Mouse (Mus musculus): Measurements from ENCODE around the gene Ncor1. TPM values are rescaled to one million over a fixed set of nuclear protein-coding genes. Genes with fewer than 3 reads are reported as not detected.

Ncor1 gene
- 99.7 TPM for polyA plus RNA-seq (2017; shearing (Covaris generic))

DNA sequence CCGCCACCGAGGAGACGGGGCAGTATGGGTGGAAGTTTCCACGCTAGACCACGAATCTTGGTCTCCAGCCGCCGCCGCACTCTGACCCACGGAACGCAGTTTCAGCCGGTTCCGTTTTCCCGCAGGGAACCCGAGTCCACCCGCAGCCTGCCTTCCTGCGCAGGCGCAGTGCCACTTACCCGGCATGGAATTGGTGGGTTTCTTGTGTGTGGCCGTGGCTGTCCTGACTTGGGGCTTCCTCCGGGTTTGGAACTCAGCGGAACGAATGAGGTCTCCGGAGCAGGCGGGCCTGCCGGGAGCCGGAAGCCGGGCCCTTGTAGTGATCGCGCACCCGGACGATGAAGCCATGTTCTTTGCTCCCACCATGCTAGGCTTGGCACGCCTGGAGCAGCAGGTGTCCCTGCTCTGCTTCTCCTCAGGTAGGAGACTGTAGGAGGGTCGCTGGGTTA is at the start of gene Ncor1, which contains the start of gene Pigl:
TSS of gene Ncor1 (minus strand) at position 266 of the 449 bp plus-strand sequence.
TSS of gene Pigl (plus strand) at position 185 of the 449 bp plus-strand sequence.

DNA sequence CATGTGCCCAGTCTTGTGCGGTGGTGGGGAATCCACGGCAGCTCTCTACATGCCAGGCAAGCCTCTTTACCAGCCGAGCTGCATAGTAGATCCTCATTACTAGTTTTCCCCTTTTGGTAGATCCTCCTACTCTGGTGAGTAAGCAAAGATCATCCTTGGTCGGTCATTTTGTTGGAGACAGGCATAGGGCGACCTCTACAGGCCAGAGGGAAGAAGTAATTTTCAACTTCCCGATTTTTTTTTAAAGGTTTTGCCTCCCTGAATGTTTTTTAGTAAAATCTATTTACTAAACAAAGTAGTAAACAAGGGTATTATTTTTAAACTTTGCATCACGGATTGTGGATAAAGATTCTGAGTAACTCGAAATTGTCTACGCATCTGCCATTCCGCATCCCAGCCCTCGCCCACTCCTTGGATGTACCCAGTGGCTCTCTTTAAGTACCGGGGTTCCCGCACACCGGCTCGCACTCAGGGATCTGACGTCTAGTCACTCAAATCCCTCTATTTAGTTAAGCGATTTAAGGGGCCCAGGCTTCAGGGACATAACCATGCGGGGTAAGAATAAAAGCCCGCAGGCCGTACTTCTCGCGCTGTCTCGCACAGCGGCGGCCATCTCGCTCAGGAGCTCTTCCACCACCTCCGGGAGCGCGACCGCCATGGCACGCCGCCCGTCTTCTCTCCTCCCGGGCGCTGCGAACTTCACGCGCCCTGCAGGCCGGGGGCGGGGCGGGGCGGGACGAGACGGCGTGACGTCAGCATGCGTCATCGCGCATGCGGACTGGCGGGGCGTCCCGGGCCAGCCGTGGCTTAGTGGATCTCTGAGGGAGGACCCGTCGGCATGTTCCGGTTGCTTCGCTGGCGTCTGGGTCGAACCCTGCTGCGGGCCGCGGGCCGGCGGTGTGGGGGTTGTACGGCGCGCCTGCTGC is 177.4 kb downstream of the Ncor1 start, which contains the start of the genes Zswim7 and Ttc19:
TSS of gene Zswim7 (minus strand) at position 701 of the 926 bp plus-strand sequence.
TSS of gene Ttc19 (plus strand) at position 799 of the 926 bp plus-strand sequence.

Other genes with a start within 250 kb of the Ncor1 start
- not detected for gene Adora2b, start 209.6 kb downstream of the Ncor1 start, polyA plus RNA-seq (2017; shearing (Covaris generic))
- gene Zswim7, start 177.2 kb downstream of the Ncor1 start, polyA plus RNA-seq (2017; shearing (Covaris generic)), result 11.0 TPM
- 6.9 TPM for gene Ttc19, start 177.1 kb downstream of the Ncor1 start, polyA plus RNA-seq (2017; shearing (Covaris generic))
- gene Pigl, start 81 bp downstream of the Ncor1 start, polyA plus RNA-seq (2017; shearing (Covaris generic)), result 10.3 TPM
- 0.82 TPM for gene Cenpv, start 80.7 kb upstream of the Ncor1 start, polyA plus RNA-seq (2017; shearing (Covaris generic))
- 2,835 TPM for gene Ubb, start 92.6 kb upstream of the Ncor1 start, polyA plus RNA-seq (2017; shearing (Covaris generic))
- gene Trpv2, start 115.9 kb upstream of the Ncor1 start, polyA plus RNA-seq (2017; shearing (Covaris generic)), result 135 TPM
- gene Lrrc75a, start 190.0 kb upstream of the Ncor1 start, polyA plus RNA-seq (2017; shearing (Covaris generic)), result 1.6 TPM
- 41.0 TPM for gene Mmgt2, start 190.1 kb upstream of the Ncor1 start, polyA plus RNA-seq (2017; shearing (Covaris generic))

All from inflammation-experienced regulatory T-cells, adult 16 weeks (primary cell).